Mouse (Mus musculus) kidney, embryonic 15.5 days (tissue): ENCODE results near the gene Actr3. TPM values are rescaled to one million over a fixed set of nuclear protein-coding genes. Genes with fewer than 3 reads are reported as not detected.
A peak's percentile ranks its signal among the peaks of the same experiment; 100 is the strongest.
"Not testable (repeated sequence)": the region's sequence is repeated elsewhere in the genome, so short reads cannot be mapped to it uniquely, and the experiment has no call there.

ENCODE experiments used
- ATAC-seq: fragments of 200-750 bp; cut with Nextera tagmentation; replicated peaks from 2 replicates; pipeline ENCODE4 v1.8.0; 2017; ENCODE audit warnings: moderate TSS enrichment; ENCODE audit not compliant: low FRiP score
- H3K27ac ChIP-seq: fragments of 300-500 bp; sonication (generic); 2 replicates; pipeline ENCODE4 v1.5.1; 2015; ENCODE audit warnings: mild to moderate bottlenecking, inconsistent platforms
- H3K27me3 ChIP-seq: fragments of 300-500 bp; sonication (generic); 2 replicates; pipeline ENCODE4 v1.6.1; 2015; ENCODE audit warnings: inconsistent platforms
- H3K36me3 ChIP-seq: fragments of 300-500 bp; sonication (generic); 2 replicates; pipeline ENCODE4 v1.6.1; 2015; ENCODE audit warnings: inconsistent platforms
- H3K4me1 ChIP-seq: fragments of 300-500 bp; sonication (generic); 2 replicates; pipeline ENCODE4 v1.6.1; 2015; ENCODE audit warnings: inconsistent platforms
- H3K4me2 ChIP-seq: fragments of 300-500 bp; sonication (generic); 2 replicates; pipeline ENCODE4 v1.6.1; 2015; ENCODE audit warnings: moderate library complexity, mild to moderate bottlenecking, inconsistent platforms
- H3K4me3 ChIP-seq: fragments of 300-500 bp; sonication (generic); replicated peaks from 2 replicates; pipeline ENCODE4 v1.5.1; 2015; ENCODE audit warnings: mild to moderate bottlenecking, inconsistent platforms
- H3K9ac ChIP-seq: fragments of 300-500 bp; sonication (generic); 2 replicates; pipeline ENCODE4 v1.6.1; 2015; ENCODE audit warnings: mild to moderate bottlenecking, inconsistent platforms
- H3K9me3 ChIP-seq: fragments of 300-500 bp; sonication (generic); replicated peaks from 2 replicates; pipeline ENCODE4 v1.6.1; 2016; ENCODE audit warnings: inconsistent platforms
- WGBS: fragments of 180-500 bp; shearing (Covaris S2); methylation state at CpG from one replicate; pipeline ENCODE4 v1.1.7; 2015; ENCODE audit warnings: mixed read lengths; 5-methylcytosine and 5-hydroxymethylcytosine counted together
- polyA plus RNA-seq: library from polyadenylated mRNA; unstranded; fragments of >200 nt; fragmentation: Nextera tagmentation; extraction: Ambion mirVana; gene quantifications from 2 replicates; pipeline ENCODE4 v1.2.1, GENCODE M21; 2015

The Actr3 gene
- polyA plus RNA-seq, 1 experiment from 2014 or later, result 253 TPM

- H3K9me3 ChIP-seq, H3K27me3 ChIP-seq, ATAC-seq, H3K27ac ChIP-seq, H3K4me1 ChIP-seq, H3K4me3 ChIP-seq, H3K4me2 ChIP-seq, H3K9ac ChIP-seq: not testable (repeated sequence)
- 49% methylated on average over 1 of the region's 1 CpGs for WGBS
- H3K36me3 ChIP-seq, result peaks cover 21% of the 10 kb centered on the region
These were observed 45.9 kb downstream of the Actr3 start for GRCm38 (mm10) chr1:125389634-125390033.

GRCm38 (mm10) chr1:125388370-125388769, 47.2 kb downstream of the Actr3 start:
- Histone ChIP-seq H3K4me1 (peaks cover 3% of the 10 kb centered on the region; the same call in 1 of the 2 replicates), H3K9me3 (no peaks in the 10 kb centered on the region), H3K4me2 (no peak overlapping the region), H3K36me3 (peaks cover 15% of the 10 kb centered on the region), H3K4me3 (no peak overlapping the region), H3K27ac (no peak overlapping the region), H3K27me3 (no peaks in the 10 kb centered on the region), H3K9ac (no peak overlapping the region)
- WGBS, result 42% methylated on average over 3 of the region's 3 CpGs
- no peak; the same call in 1 of the 2 replicates for ATAC-seq

GRCm38 (mm10) chr1:125386217-125386616, 49.3 kb downstream of the Actr3 start:
- H3K36me3 ChIP-seq, result peaks cover 4% of the 10 kb centered on the region; the same call in 1 of the 2 replicates
- no peak overlapping the region for H3K4me3 ChIP-seq
- no peak overlapping the region for H3K27ac ChIP-seq
- H3K4me1 ChIP-seq, result peaks cover 3% of the 10 kb centered on the region; the same call in 1 of the 2 replicates
- H3K9ac ChIP-seq, result no peak overlapping the region
- H3K4me2 ChIP-seq, result no peak overlapping the region
- 77% methylated on average over 7 of the region's 7 CpGs for WGBS
- no peaks in the 10 kb centered on the region for H3K9me3 ChIP-seq
- H3K27me3 ChIP-seq, result no peaks in the 10 kb centered on the region
- no peak; the same call in 1 of the 2 replicates for ATAC-seq

GRCm38 (mm10) chr1:125382622-125383021, 52.9 kb downstream of the Actr3 start:
- WGBS, result 63% methylated on average over 6 of the region's 6 CpGs
- Histone ChIP-seq H3K9ac (no peak overlapping the region), H3K4me1 (no peaks in the 10 kb centered on the region), H3K36me3 (no peaks in the 10 kb centered on the region), H3K27me3 (no peaks in the 10 kb centered on the region), H3K4me2 (no peak overlapping the region), H3K4me3 (no peak overlapping the region), H3K9me3 (no peaks in the 10 kb centered on the region), H3K27ac (no peak overlapping the region)
- ATAC-seq, result no peak

- H3K4me3 ChIP-seq, result no peak overlapping the region
These were observed 56.6 kb downstream of the Actr3 start for GRCm38 (mm10) chr1:125378889-125379288.

GRCm38 (mm10) chr1:125372855-125373254, 62.7 kb downstream of the Actr3 start:
- no peak overlapping the region for H3K9ac ChIP-seq
- 64% methylated on average over 5 of the region's 5 CpGs for WGBS
- H3K4me2 ChIP-seq, result no peak overlapping the region
- no peak for ATAC-seq
- no peak overlapping the region for H3K4me3 ChIP-seq
- H3K27me3 ChIP-seq, result no peaks in the 10 kb centered on the region
- H3K27ac ChIP-seq, result no peak overlapping the region
- H3K9me3 ChIP-seq, result no peaks in the 10 kb centered on the region
- H3K36me3 ChIP-seq, result no peaks in the 10 kb centered on the region
- H3K4me1 ChIP-seq, result no peaks in the 10 kb centered on the region

More at GRCm38 (mm10) chr1:125378889-125379288, 56.6 kb downstream of the Actr3 start:
- Histone ChIP-seq H3K36me3 (no peaks in the 10 kb centered on the region), H3K4me1 (no peaks in the 10 kb centered on the region), H3K27me3 (no peaks in the 10 kb centered on the region), H3K4me2 (no peak overlapping the region), H3K9ac (no peak overlapping the region), H3K27ac (no peak overlapping the region), H3K9me3 (no peaks in the 10 kb centered on the region)
- WGBS, result 67% methylated on average over 3 of the region's 3 CpGs
- ATAC-seq, result no peak

GRCm38 (mm10) chr1:125370779-125371178, 64.7 kb downstream of the Actr3 start:
- Histone ChIP-seq H3K4me1 (no peaks in the 10 kb centered on the region), H3K36me3 (no peaks in the 10 kb centered on the region), H3K27ac (no peak overlapping the region), H3K9ac (no peak overlapping the region), H3K4me2 (no peak overlapping the region), H3K27me3 (no peaks in the 10 kb centered on the region), H3K4me3 (no peak overlapping the region), H3K9me3 (no peaks in the 10 kb centered on the region)
- ATAC-seq, result 0 out of 2 replicates have a peak, but pooled peaks have one; percentile 60
- 34% methylated on average over 6 of the region's 6 CpGs for WGBS

GRCm38 (mm10) chr1:125365576-125365975, 70.0 kb downstream of the Actr3 start:
- Histone ChIP-seq H3K4me2 (no peak overlapping the region), H3K27ac (no peak overlapping the region), H3K27me3 (no peaks in the 10 kb centered on the region), H3K9me3 (no peaks in the 10 kb centered on the region), H3K4me1 (no peaks in the 10 kb centered on the region), H3K9ac (no peak overlapping the region), H3K36me3 (no peaks in the 10 kb centered on the region), H3K4me3 (no peak overlapping the region)
- WGBS, result 92% methylated on average over 4 of the region's 4 CpGs
- ATAC-seq, result no peak

- H3K9ac ChIP-seq, result no peak overlapping the region
- H3K4me3 ChIP-seq, result no peak overlapping the region
- no peaks in the 10 kb centered on the region for H3K27me3 ChIP-seq
- no peak overlapping the region for H3K4me2 ChIP-seq
- no peak for ATAC-seq
- WGBS, result 83% methylated on average over 4 of the region's 4 CpGs
- H3K27ac ChIP-seq, result no peak overlapping the region
- H3K36me3 ChIP-seq, result no peaks in the 10 kb centered on the region
- no peaks in the 10 kb centered on the region for H3K4me1 ChIP-seq
- no peaks in the 10 kb centered on the region for H3K9me3 ChIP-seq
These were observed 84.0 kb downstream of the Actr3 start for GRCm38 (mm10) chr1:125351416-125352037.

GRCm38 (mm10) chr1:125350843-125351242, 84.7 kb downstream of the Actr3 start:
- WGBS, result 71% methylated on average over 5 of the region's 5 CpGs
- Histone ChIP-seq H3K27me3 (no peaks in the 10 kb centered on the region), H3K4me2 (no peak overlapping the region), H3K9me3 (no peaks in the 10 kb centered on the region), H3K4me1 (no peaks in the 10 kb centered on the region), H3K4me3 (no peak overlapping the region), H3K36me3 (no peaks in the 10 kb centered on the region), H3K27ac (no peak overlapping the region), H3K9ac (no peak overlapping the region)
- ATAC-seq, result no peak

- no peak overlapping the region for H3K4me3 ChIP-seq
- no peaks in the 10 kb centered on the region for H3K4me1 ChIP-seq
- H3K27me3 ChIP-seq, result no peaks in the 10 kb centered on the region
- H3K27ac ChIP-seq, result no peak overlapping the region
- no peaks in the 10 kb centered on the region for H3K9me3 ChIP-seq
- H3K9ac ChIP-seq, result no peak overlapping the region
- no peaks in the 10 kb centered on the region for H3K36me3 ChIP-seq
- ATAC-seq, result no peak
- 91% methylated on average over 9 of the region's 9 CpGs for WGBS
- no peak overlapping the region for H3K4me2 ChIP-seq
These were observed 89.7 kb downstream of the Actr3 start for GRCm38 (mm10) chr1:125345854-125346253.

GRCm38 (mm10) chr1:125345448-125345847, 90.1 kb downstream of the Actr3 start:
- H3K27ac ChIP-seq, result no peak overlapping the region
- no peak for ATAC-seq
- no peaks in the 10 kb centered on the region for H3K36me3 ChIP-seq
- H3K9ac ChIP-seq, result no peak overlapping the region
- H3K4me2 ChIP-seq, result no peak overlapping the region
- no peaks in the 10 kb centered on the region for H3K4me1 ChIP-seq
- no peaks in the 10 kb centered on the region for H3K27me3 ChIP-seq
- H3K9me3 ChIP-seq, result no peaks in the 10 kb centered on the region
- 91% methylated on average over 6 of the region's 6 CpGs for WGBS
- H3K4me3 ChIP-seq, result no peak overlapping the region

- H3K4me2 ChIP-seq, result no peak overlapping the region
- H3K4me3 ChIP-seq, result no peak overlapping the region
- H3K36me3 ChIP-seq, result no peaks in the 10 kb centered on the region
- no peaks in the 10 kb centered on the region for H3K27me3 ChIP-seq
- H3K27ac ChIP-seq, result no peak overlapping the region
- 85% methylated on average over 2 of the region's 2 CpGs for WGBS
- no peak for ATAC-seq
- H3K9me3 ChIP-seq, result no peaks in the 10 kb centered on the region
- no peak overlapping the region for H3K9ac ChIP-seq
- H3K4me1 ChIP-seq, result no peaks in the 10 kb centered on the region
These were observed 92.4 kb downstream of the Actr3 start for GRCm38 (mm10) chr1:125343105-125343504.
